Mouse (Mus musculus) left cerebral cortex, adult 9 months (tissue): ENCODE data around the gene Zfp704.
"Not testable (repeated sequence)": the region's sequence is repeated elsewhere in the genome, so short reads cannot be mapped to it uniquely, and the experiment has no call there.

Experiments
- DNase-seq, 2 experiments: peaks; one replicate each; pipeline ENCODE4 v3.0.0; 2022; ENCODE audit warnings: low spot score in 2 of 2

Gene Zfp704

GRCm38 (mm10) chr3:9598061-9598460, 11.8 kb downstream of the Zfp704 start:
- DNase-seq, result no peak

- DNase-seq, result no peak
Measured at GRCm38 (mm10) chr3:9594457-9594856, 15.4 kb downstream of the Zfp704 start.

GRCm38 (mm10) chr3:9593832-9594231, 16.1 kb downstream of the Zfp704 start:
- peak in 1 of 2 experiments; percentile 28 for DNase-seq

GRCm38 (mm10) chr3:9591416-9592110, 18.3 kb downstream of the Zfp704 start:
- DNase-seq, result no peak

GRCm38 (mm10) chr3:9588635-9589034, 21.2 kb downstream of the Zfp704 start:
- no peak for DNase-seq

- DNase-seq, result no peak
Measured at GRCm38 (mm10) chr3:9587304-9587703, 22.6 kb downstream of the Zfp704 start.

GRCm38 (mm10) chr3:9583516-9583915, 26.4 kb downstream of the Zfp704 start:
- no peak for DNase-seq

- no peak for DNase-seq
Measured at GRCm38 (mm10) chr3:9580952-9581798, 28.7 kb downstream of the Zfp704 start.

- no peak for DNase-seq
Measured at GRCm38 (mm10) chr3:9580102-9580501, 29.8 kb downstream of the Zfp704 start.

GRCm38 (mm10) chr3:9579028-9579643, 30.7 kb downstream of the Zfp704 start:
- no peak for DNase-seq

- DNase-seq, result no peak
Measured at GRCm38 (mm10) chr3:9576872-9577271, 33.0 kb downstream of the Zfp704 start.

GRCm38 (mm10) chr3:9574305-9574704, 35.6 kb downstream of the Zfp704 start:
- DNase-seq, result no peak

GRCm38 (mm10) chr3:9573581-9573980, 36.3 kb downstream of the Zfp704 start:
- DNase-seq, result no peak

- DNase-seq, result peak in 1 of 2 experiments; percentile 23
Measured at GRCm38 (mm10) chr3:9572261-9572660, 37.6 kb downstream of the Zfp704 start.

GRCm38 (mm10) chr3:9570782-9571181, 39.1 kb downstream of the Zfp704 start:
- no peak for DNase-seq

GRCm38 (mm10) chr3:9569706-9570105, 40.2 kb downstream of the Zfp704 start:
- not testable (repeated sequence) for DNase-seq

GRCm38 (mm10) chr3:9568565-9569228, 41.2 kb downstream of the Zfp704 start:
- no peak for DNase-seq

GRCm38 (mm10) chr3:9567948-9568347, 41.9 kb downstream of the Zfp704 start:
- no peak for DNase-seq

- no peak for DNase-seq
Measured at GRCm38 (mm10) chr3:9566831-9567230, 43.1 kb downstream of the Zfp704 start.

- no peak for DNase-seq
Measured at GRCm38 (mm10) chr3:9563562-9563961, 46.3 kb downstream of the Zfp704 start.

GRCm38 (mm10) chr3:9562649-9563328, 47.1 kb downstream of the Zfp704 start:
- no peak for DNase-seq
